Mouse (Mus musculus) testis, adult 2 months (tissue): Measurements from ENCODE around the gene Pgam2.

ENCODE experiments used
- CTCF ChIP-seq: fragments of 200-500 bp; IDR thresholded peaks from 2 replicates; pipeline ENCODE4 v1.5.1; 2012; ENCODE audit warnings: low read depth, mild to moderate bottlenecking, inconsistent platforms, low read length, moderate library complexity; ENCODE audit not compliant: control insufficient read depth, insufficient read depth, insufficient replicate concordance
- POLR2A ChIP-seq: fragments of 200-500 bp; IDR thresholded peaks from 2 replicates; pipeline ENCODE4 v1.6.1; 2012; ENCODE audit warnings: low read depth, mild to moderate bottlenecking, inconsistent platforms, low read length, moderate library complexity; ENCODE audit not compliant: control insufficient read depth

GRCm38 (mm10) chr11:5804174-5804573 is 641 bp upstream of the Pgam2 start:
- no peak for TF ChIP-seq CTCF
- no peak for TF ChIP-seq POLR2A
